Comparison of ENCODE assay signal across 22 mouse cellular contexts in genomic region chr8:110636182-110636581, GRCm38 (mm10). TPM values are rescaled to one million over a fixed set of nuclear protein-coding genes. Genes with fewer than 3 reads are reported as not detected.
DNase-seq lines count a peak whose midpoint lies in the region; ATAC-seq and TF ChIP-seq lines count a peak whose summit lies in the region.
"Had no signal": no experiment of that assay in that cellular context is flagged by ENCODE, and none has a peak within 500 bp of the region (broad histone marks: within the 10 kb centered on the region; RNA-seq: fewer than 3 reads in every experiment).

No protein-coding gene starts in this region.

- no peaks in the 10 kb centered on the region for H3K27me3 ChIP-seq in midbrain, embryonic 11.5 days (ENCODE audit: control insufficient read depth, insufficient read depth, low read length)
- H3K27me3 ChIP-seq in midbrain, embryonic 13.5 days: no peaks in the 10 kb centered on the region
- H3K27me3 ChIP-seq: embryonic facial prominence, embryonic 12.5 days; embryonic facial prominence, embryonic 15.5 days; hindbrain, embryonic 12.5 days; hindbrain, embryonic 15.5 days; Patski had no signal

- peak overlapping the region; percentile 32; the same call in 1 of the 2 replicates for H3K27ac ChIP-seq in gastrocnemius, adult 2 months
- H3K27ac ChIP-seq in midbrain, embryonic 11.5 days (ENCODE audit: low read depth, low read length): no peak overlapping the region
- no peak overlapping the region for H3K27ac ChIP-seq in midbrain, embryonic 13.5 days
- H3K27ac ChIP-seq in brown adipose tissue, adult 24 weeks (replicated peaks; ENCODE audit: low read depth, low read length): 0 out of 2 replicates have a peak overlapping the region, but pooled peaks have one; percentile 10
- H3K27ac ChIP-seq: embryonic facial prominence, embryonic 12.5 days; embryonic facial prominence, embryonic 15.5 days; hindbrain, embryonic 12.5 days; hindbrain, embryonic 15.5 days had no signal

- peaks cover 4% of the 10 kb centered on the region; the same call in 1 of the 2 replicates for H3K36me3 ChIP-seq in midbrain, embryonic 11.5 days (ENCODE audit: control insufficient read depth, insufficient read depth, low read length)
- peaks cover 74% of the 10 kb centered on the region for H3K36me3 ChIP-seq in midbrain, embryonic 13.5 days

- peak; percentile 30 for DNase-seq in adrenal gland, adult 2 months
- no peak for DNase-seq in adrenal gland, adult 18-20 months (ENCODE audit: low spot score in 2 of 2)
- peak; percentile 72 for DNase-seq in gastrocnemius, adult 2 months
- no peak for DNase-seq in gastrocnemius, adult 18-20 months (ENCODE audit: low spot score)
- DNase-seq in midbrain, embryonic 11.5 days (ENCODE audit: low spot score, missing footprints): peak; percentile 44
- no peak for DNase-seq in cerebellum, postnatal 36 days
- DNase-seq: cerebellum, adult 11-12 months; cerebellum, adult 8-10 months; cerebellum, postnatal 10 days; forebrain, postnatal 0 days; heart, adult 11 months; kidney, adult 2 months had no signal

- 96% methylated on average over 6 of the region's 6 CpGs for WGBS in midbrain, embryonic 11.5 days
- WGBS in midbrain, embryonic 13.5 days: 94% methylated on average over 6 of the region's 6 CpGs

- no peak for TF ChIP-seq CTCF in gastrocnemius, adult 2 months (IDR thresholded peaks at IDR 0.05)

- H3K9me3 ChIP-seq in midbrain, embryonic 11.5 days (ENCODE audit: control insufficient read depth, low read length): no peaks in the 10 kb centered on the region
- H3K9me3 ChIP-seq in midbrain, embryonic 13.5 days: no peaks in the 10 kb centered on the region
- H3K9me3 ChIP-seq: embryonic facial prominence, embryonic 12.5 days; embryonic facial prominence, embryonic 15.5 days; hindbrain, embryonic 12.5 days; hindbrain, embryonic 15.5 days had no signal

- no peak overlapping the region for H3K4me3 ChIP-seq in gastrocnemius, adult 2 months
- no peak overlapping the region for H3K4me3 ChIP-seq in midbrain, embryonic 11.5 days (ENCODE audit: low read depth, low read length)
- no peak overlapping the region for H3K4me3 ChIP-seq in midbrain, embryonic 13.5 days (replicated peaks)
- no peak overlapping the region for H3K4me3 ChIP-seq in brown adipose tissue, adult 24 weeks (ENCODE audit: insufficient read depth, low read depth, low read length)
- H3K4me3 ChIP-seq: embryonic facial prominence, embryonic 12.5 days; embryonic facial prominence, embryonic 15.5 days; hindbrain, embryonic 12.5 days; hindbrain, embryonic 15.5 days had no signal

- intact Hi-C loops in gastrocnemius, adult 2 months (cut with DNase I): no loop called here

- ATAC-seq in midbrain, embryonic 11.5 days (ENCODE audit: low FRiP score): no peak
- no peak for ATAC-seq in midbrain, embryonic 13.5 days
- ATAC-seq: forebrain, embryonic 14.5 days; forebrain, postnatal 0 days; intestine, postnatal 0 days; Patski had no signal

- H3K4me2 ChIP-seq in midbrain, embryonic 11.5 days: no peak overlapping the region
- H3K4me2 ChIP-seq in midbrain, embryonic 13.5 days (replicated peaks): no peak overlapping the region
- H3K4me2 ChIP-seq: embryonic facial prominence, embryonic 12.5 days; embryonic facial prominence, embryonic 15.5 days; heart, embryonic 11.5 days; hindbrain, embryonic 12.5 days; hindbrain, embryonic 15.5 days had no signal

- H3K4me1 ChIP-seq in midbrain, embryonic 11.5 days (ENCODE audit: control insufficient read depth, insufficient read depth, low read length): no peaks in the 10 kb centered on the region
- H3K4me1 ChIP-seq in midbrain, embryonic 13.5 days (replicated peaks): no peaks in the 10 kb centered on the region
- H3K4me1 ChIP-seq in brown adipose tissue, adult 24 weeks (ENCODE audit: control insufficient read depth, insufficient read depth, insufficient read length, low read length): peaks cover 3% of the 10 kb centered on the region
- H3K4me1 ChIP-seq: embryonic facial prominence, embryonic 12.5 days; hindbrain, embryonic 12.5 days; hindbrain, embryonic 15.5 days had no signal

- no peak overlapping the region for H3K9ac ChIP-seq in midbrain, embryonic 11.5 days (ENCODE audit: low read length)
- no peak overlapping the region for H3K9ac ChIP-seq in midbrain, embryonic 13.5 days (replicated peaks)
- H3K9ac ChIP-seq: embryonic facial prominence, embryonic 12.5 days; embryonic facial prominence, embryonic 15.5 days; forebrain, postnatal 0 days; hindbrain, embryonic 12.5 days; hindbrain, embryonic 15.5 days had no signal

RNA-seq across cellular contexts. Expression of gene Vac14, which starts 17.8 kb away (rescaled TPM):
- 10 to 100 TPM; 29.8 to 37.5 TPM for total RNA-seq in adrenal gland, adult 2 months (2021)
- polyA plus RNA-seq in adrenal gland, adult 2 months (2012; rRNA removed): 40.9 and 47.0 TPM in 2 replicates
- 10 to 100 TPM; 29.8 to 32.8 TPM for total RNA-seq in adrenal gland, adult 18-20 months (2021)
- total RNA-seq in gastrocnemius, adult 2 months (2021): 10 to 100 TPM; 15.6 to 18.2 TPM
- total RNA-seq in gastrocnemius, adult 18-20 months (2021): 10 to 100 TPM; 19.7 to 20.7 TPM
- 31.9 and 33.8 TPM in 2 replicates for polyA plus RNA-seq in midbrain, embryonic 11.5 days (2014; fragmentation: Nextera tagmentation; extraction: Ambion mirVana)
- 21.8 and 23.6 TPM in 2 replicates for polyA plus RNA-seq in midbrain, embryonic 13.5 days (2015; fragmentation: Nextera tagmentation; extraction: Ambion mirVana)
- 14.4 and 17.0 TPM in 2 replicates for polyA plus RNA-seq in brown adipose tissue, adult 24 weeks (2012; ENCODE audit: insufficient read depth, insufficient read length, missing spikeins)

Comparison
In these comparisons a context has a peak if more than half of its experiments do, and no peak if none do; other contexts are left out.
1. DNase-seq: peak in adrenal gland, adult 2 months (single experiment), gastrocnemius, adult 2 months (single experiment) and midbrain, embryonic 11.5 days (single experiment); none in adrenal gland, adult 18-20 months (0 of 2), gastrocnemius, adult 18-20 months (single experiment) and cerebellum, postnatal 36 days (0 of 2).
2. H3K27ac ChIP-seq: peak in gastrocnemius, adult 2 months (single experiment) and brown adipose tissue, adult 24 weeks (single experiment); none in midbrain, embryonic 11.5 days (single experiment) and midbrain, embryonic 13.5 days (single experiment).